Mouse (Mus musculus): ENCODE results near the gene Ctc1. TPM values are rescaled to one million over a fixed set of nuclear protein-coding genes. Genes with fewer than 3 reads are reported as not detected.
A peak's percentile ranks its signal among the peaks of the same experiment; 100 is the strongest.

Gene Ctc1
- total RNA-seq, 1 experiment from 2014 or later: 30.8 TPM

GRCm38 (mm10) chr11:69064259-69065133 is 48.8 kb downstream of the Ctc1 start:
- no peak for ATAC-seq (replicated peaks; ENCODE audit: low read depth, poor library complexity, severe bottlenecking)

DNA sequence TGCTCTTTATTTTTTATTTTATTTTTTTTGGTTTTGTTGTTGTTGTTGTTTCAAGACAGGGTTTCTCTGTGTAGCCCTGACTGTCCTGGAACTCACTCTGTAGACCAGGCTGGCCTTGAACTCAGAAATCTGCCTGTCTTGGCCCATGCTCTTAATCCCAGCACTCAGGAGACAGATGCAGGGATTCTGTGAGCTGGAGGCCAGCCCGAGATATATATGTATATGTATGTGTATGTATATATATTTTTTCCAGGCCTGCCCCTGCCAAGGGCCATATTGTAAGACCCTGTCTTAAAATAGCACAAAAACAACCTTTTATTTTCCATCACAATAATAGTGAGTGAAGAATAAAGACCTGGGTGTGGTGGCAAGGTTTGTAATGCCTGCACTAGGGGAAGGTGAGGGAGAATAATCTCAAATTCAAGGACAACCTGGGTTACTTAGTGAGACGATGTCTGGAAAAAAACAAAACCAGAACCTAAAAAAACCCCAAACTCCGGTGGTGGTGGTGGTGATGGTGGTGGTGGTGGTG is 49.7 kb downstream of the Ctc1 start:
- no peak for ATAC-seq (replicated peaks; ENCODE audit: low read depth, poor library complexity, severe bottlenecking)

- peak; percentile 16 for ATAC-seq (replicated peaks; ENCODE audit: low read depth, poor library complexity, severe bottlenecking)
Observed at GRCm38 (mm10) chr11:69066163-69066861, 50.6 kb downstream of the Ctc1 start.

- ATAC-seq (replicated peaks; ENCODE audit: low read depth, poor library complexity, severe bottlenecking): peak; percentile 33; the same call in 1 of the 2 replicates
Observed at GRCm38 (mm10) chr11:69066956-69067355, 51.2 kb downstream of the Ctc1 start.

GRCm38 (mm10) chr11:69067601-69068000 is 51.9 kb downstream of the Ctc1 start:
- ATAC-seq (replicated peaks; ENCODE audit: low read depth, poor library complexity, severe bottlenecking): no peak

GRCm38 (mm10) chr11:69070093-69070492 is 54.4 kb downstream of the Ctc1 start:
- ATAC-seq (replicated peaks; ENCODE audit: low read depth, poor library complexity, severe bottlenecking): no peak

DNA sequence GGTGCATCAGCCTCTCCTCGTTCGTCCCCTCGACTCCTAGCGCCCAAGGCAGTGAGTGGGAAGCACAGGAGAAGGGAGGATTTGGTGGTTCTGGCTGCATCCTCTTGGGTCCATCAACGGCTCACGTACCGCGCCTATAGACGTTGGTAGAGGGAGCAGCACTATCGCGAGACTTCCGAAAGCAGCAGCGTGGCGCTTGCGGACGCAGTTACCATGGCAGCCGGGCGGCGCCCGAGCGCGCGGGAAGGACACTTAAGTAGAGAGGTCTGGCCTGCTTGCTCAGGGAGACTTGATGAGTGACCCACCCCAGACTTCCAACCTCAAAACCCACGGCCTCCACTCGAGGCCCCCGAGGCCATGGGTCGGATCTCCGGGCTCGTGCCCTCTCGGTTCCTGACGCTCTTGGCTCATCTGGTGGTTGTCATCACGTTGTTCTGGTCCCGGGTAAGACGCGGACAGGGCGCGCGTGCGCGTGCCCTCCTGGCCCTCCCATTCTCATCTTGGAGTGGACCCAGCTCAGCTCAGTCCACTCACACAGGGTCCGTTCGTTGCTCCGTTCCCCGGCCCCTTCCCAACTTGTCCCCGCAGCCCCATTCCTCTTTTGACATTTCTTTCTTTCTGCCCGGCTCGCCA is 55.0 kb downstream of the Ctc1 start, which contains the start of gene Tmem107:
Gene Tmem107 (plus strand): TSS at position 217 of the 633 bp plus-strand sequence.
- ATAC-seq (replicated peaks; ENCODE audit: low read depth, poor library complexity, severe bottlenecking): peak; percentile 55

GRCm38 (mm10) chr11:69071262-69071661 is 55.6 kb downstream of the Ctc1 start:
- ATAC-seq (replicated peaks; ENCODE audit: low read depth, poor library complexity, severe bottlenecking): no peak

GRCm38 (mm10) chr11:69072234-69072633 is 56.5 kb downstream of the Ctc1 start:
- ATAC-seq (replicated peaks; ENCODE audit: low read depth, poor library complexity, severe bottlenecking): no peak

GRCm38 (mm10) chr11:69072666-69073064 is 57.0 kb downstream of the Ctc1 start:
- no peak for ATAC-seq (replicated peaks; ENCODE audit: low read depth, poor library complexity, severe bottlenecking)

DNA sequence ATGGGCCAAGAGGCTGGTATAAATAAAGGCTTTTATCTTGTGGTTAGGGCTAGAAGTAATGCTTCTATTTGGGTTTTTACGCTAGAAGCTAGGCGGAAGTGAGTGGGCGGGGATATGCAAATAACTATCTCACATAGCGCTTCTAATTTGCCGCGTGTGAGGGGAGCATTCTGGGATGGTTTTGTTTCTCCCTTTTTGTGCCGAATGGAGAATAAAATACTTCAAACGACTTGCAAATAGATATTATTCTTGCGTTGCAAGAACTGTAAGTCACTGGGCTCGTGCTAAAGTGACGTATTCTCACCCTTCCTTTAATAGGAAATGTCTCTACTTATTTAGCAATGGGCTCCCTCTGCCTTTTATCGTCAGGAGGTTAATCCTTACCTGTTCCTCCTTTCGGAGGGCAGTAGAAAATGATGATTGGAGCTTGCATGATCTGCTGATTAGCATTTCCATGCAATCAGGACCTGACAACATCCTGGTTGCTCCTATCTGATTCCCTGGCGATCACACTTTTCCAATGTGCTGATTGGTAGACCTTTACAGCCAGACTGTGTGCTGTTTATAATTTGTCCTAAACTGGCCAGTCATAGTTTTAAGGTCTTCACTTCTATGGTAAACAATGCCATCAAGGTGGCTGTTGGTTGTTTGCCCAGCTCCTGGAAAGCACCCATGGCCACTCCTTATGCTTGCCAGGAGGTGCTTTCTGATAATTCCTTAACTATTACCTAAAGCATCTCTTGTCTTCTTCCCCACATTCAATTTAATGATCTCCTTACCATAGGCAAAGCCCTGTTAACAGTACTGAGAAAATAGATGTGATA is 57.6 kb downstream of the Ctc1 start:
- peak; percentile 76 for ATAC-seq (replicated peaks; ENCODE audit: low read depth, poor library complexity, severe bottlenecking)

GRCm38 (mm10) chr11:69073951-69074775 is 58.5 kb downstream of the Ctc1 start:
- no peak for ATAC-seq (replicated peaks; ENCODE audit: low read depth, poor library complexity, severe bottlenecking)

DNA sequence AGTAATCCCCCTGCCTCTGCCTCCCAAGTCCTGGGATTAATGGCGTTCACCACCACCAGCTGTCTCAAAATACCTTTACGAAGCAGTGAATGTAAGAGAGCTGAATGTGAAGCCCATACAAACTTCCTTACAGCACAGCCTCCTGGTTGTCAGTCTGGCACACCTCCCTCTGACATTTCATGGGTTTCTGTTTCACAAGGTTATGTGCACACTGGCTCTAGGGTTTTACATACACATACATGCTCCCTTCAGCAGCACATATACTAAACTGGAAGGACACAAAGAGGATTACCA is 59.0 kb downstream of the Ctc1 start:
- ATAC-seq (replicated peaks; ENCODE audit: low read depth, poor library complexity, severe bottlenecking): no peak

GRCm38 (mm10) chr11:69075764-69076479 is 60.2 kb downstream of the Ctc1 start:
- ATAC-seq (replicated peaks; ENCODE audit: low read depth, poor library complexity, severe bottlenecking): no peak

- no peak for ATAC-seq (replicated peaks; ENCODE audit: low read depth, poor library complexity, severe bottlenecking)
Observed at GRCm38 (mm10) chr11:69076572-69076971, 60.9 kb downstream of the Ctc1 start.

DNA sequence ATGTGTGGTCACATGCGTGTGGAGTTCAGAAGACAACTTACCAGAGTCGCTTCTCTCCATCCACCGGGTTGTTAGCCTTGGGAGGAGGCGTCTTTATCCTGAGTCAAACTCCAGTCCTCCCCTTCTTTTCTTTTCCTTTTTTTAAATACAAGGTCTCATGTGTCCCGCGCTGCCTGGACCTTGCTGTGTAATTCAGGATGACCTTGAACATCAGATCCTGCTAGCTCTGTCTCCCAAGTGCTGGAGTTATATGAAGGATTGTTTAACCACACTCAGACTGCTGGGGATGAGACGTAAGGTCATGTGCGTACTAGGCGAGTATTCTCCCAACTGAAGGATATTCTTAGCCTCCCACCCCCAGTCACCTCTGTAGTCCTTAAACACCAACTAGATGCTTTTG is 61.6 kb downstream of the Ctc1 start:
- ATAC-seq (replicated peaks; ENCODE audit: low read depth, poor library complexity, severe bottlenecking): no peak

- ATAC-seq (replicated peaks; ENCODE audit: low read depth, poor library complexity, severe bottlenecking): no peak
Observed at GRCm38 (mm10) chr11:69078041-69078440, 62.3 kb downstream of the Ctc1 start.

GRCm38 (mm10) chr11:69078805-69079438 is 63.2 kb downstream of the Ctc1 start:
- ATAC-seq (replicated peaks; ENCODE audit: low read depth, poor library complexity, severe bottlenecking): peak; percentile 53

All from common myeloid progenitor, adult 5-6 weeks (primary cell).